Mouse (Mus musculus) heart, embryonic 13.5 days (tissue): ENCODE measurements at regions not wholly inside any gene's neighbourhood (a gene's known extent, or its start where the extent isn't known, plus 50 kb on each side); places are given as distances from the start of the nearest gene placed in this dataset.

Experiments
- ATAC-seq: fragments of 200-750 bp; cut with Nextera tagmentation; 2 replicates; pipeline ENCODE4 v1.8.0; 2017; ENCODE audit warnings: moderate TSS enrichment; ENCODE audit not compliant: insufficient number of reproducible peaks, low FRiP score, low TSS enrichment; ENCODE audit errors: extremely low read depth
- H3K27ac ChIP-seq: fragments of 300-500 bp; sonication (generic); replicated peaks from 2 replicates; pipeline ENCODE4 v1.5.1; 2015; ENCODE audit warnings: moderate library complexity, mild to moderate bottlenecking, inconsistent platforms
- H3K27me3 ChIP-seq: fragments of 300-500 bp; sonication (generic); replicated peaks from 2 replicates; pipeline ENCODE4 v1.6.1; 2015; ENCODE audit warnings: mild to moderate bottlenecking, inconsistent platforms
- H3K36me3 ChIP-seq: fragments of 300-500 bp; sonication (generic); 2 replicates; pipeline ENCODE4 v1.6.1; 2015; ENCODE audit warnings: mild to moderate bottlenecking, inconsistent platforms
- H3K4me1 ChIP-seq: fragments of 300-500 bp; sonication (generic); 2 replicates; pipeline ENCODE4 v1.6.1; 2015; ENCODE audit warnings: inconsistent platforms
- H3K4me2 ChIP-seq: fragments of 300-500 bp; sonication (generic); 2 replicates; pipeline ENCODE4 v1.6.1; 2015; ENCODE audit warnings: inconsistent platforms, mild to moderate bottlenecking, moderate library complexity
- H3K4me3 ChIP-seq: fragments of 300-500 bp; sonication (generic); 2 replicates; pipeline ENCODE4 v1.5.1; 2015; ENCODE audit warnings: moderate library complexity, mild to moderate bottlenecking, inconsistent platforms
- H3K9ac ChIP-seq: fragments of 300-500 bp; sonication (generic); 2 replicates; pipeline ENCODE4 v1.6.1; 2015; ENCODE audit warnings: inconsistent platforms, mild to moderate bottlenecking, moderate library complexity
- H3K9me3 ChIP-seq: fragments of 300-500 bp; sonication (generic); 2 replicates; pipeline ENCODE4 v1.6.1; 2016; ENCODE audit warnings: inconsistent platforms
- WGBS: fragments of 180-500 bp; shearing (Covaris S2); methylation state at CpG from one replicate; pipeline ENCODE4 v1.1.7; 2015; ENCODE audit warnings: mixed read lengths; 5-methylcytosine and 5-hydroxymethylcytosine counted together

GRCm38 (mm10) chr6:50031356-50031755, 78.7 kb upstream of the Mpp6 start:
- Histone ChIP-seq H3K36me3 (no peaks in the 10 kb centered on the region), H3K9me3 (no peaks in the 10 kb centered on the region), H3K4me1 (peaks cover 14% of the 10 kb centered on the region), H3K4me3 (no peak overlapping the region), H3K4me2 (no peak overlapping the region), H3K27me3 (peaks cover 11% of the 10 kb centered on the region; the same call in 1 of the 2 replicates), H3K27ac (no peak overlapping the region), H3K9ac (no peak overlapping the region)
- ATAC-seq = no peak
- WGBS = 72% methylated on average over 5 of the region's 5 CpGs

DNA sequence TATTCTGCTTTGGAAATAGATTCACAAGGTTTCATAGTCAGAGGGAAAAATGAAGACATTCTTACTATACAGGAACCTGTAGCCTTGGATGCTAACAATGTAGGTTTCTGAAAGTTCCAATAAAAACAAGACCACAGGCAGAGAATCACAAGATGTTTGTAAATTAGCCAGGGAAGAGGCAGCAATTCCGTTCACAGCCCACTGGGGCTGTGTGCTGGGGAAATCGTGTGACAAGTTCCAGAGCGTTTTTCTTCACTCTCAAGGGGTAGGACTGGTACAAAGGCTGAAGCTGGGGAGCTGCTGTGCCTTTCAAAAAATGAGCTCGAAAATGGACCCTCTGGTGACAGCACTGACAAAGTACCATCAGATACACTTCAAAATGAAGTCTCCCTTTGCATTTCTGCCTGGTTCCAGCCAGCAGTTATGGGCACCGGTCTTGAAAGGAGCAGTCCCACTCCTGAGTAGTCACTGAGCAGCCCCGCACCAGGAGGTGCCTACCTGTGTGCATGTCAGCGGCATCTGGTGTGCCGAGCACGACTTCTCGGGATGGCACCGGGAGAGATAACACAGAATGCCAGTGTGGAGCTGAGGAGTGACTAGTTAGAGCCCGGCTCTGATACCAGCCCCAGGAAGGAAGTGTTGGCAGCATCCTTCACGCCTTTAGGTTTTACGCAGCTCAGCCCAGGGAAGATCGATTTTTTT, 77.0 kb upstream of the Mpp6 start:
- Histone ChIP-seq H3K9me3 (no peaks in the 10 kb centered on the region), H3K27me3 (peaks cover 11% of the 10 kb centered on the region; the same call in 1 of the 2 replicates), H3K4me3 (peak overlapping the region; percentile 11), H3K9ac (peak overlapping the region; percentile 33), H3K4me1 (peaks cover 16% of the 10 kb centered on the region), H3K27ac (no peak overlapping the region), H3K36me3 (no peaks in the 10 kb centered on the region), H3K4me2 (peak overlapping the region; percentile 59)
- no peak for ATAC-seq
- 34% methylated on average over 15 of the region's 15 CpGs for WGBS

GRCm38 (mm10) chr6:50037614-50038013, 72.4 kb upstream of the Mpp6 start:
- H3K27ac ChIP-seq = no peak overlapping the region
- peaks cover 11% of the 10 kb centered on the region; the same call in 1 of the 2 replicates for H3K27me3 ChIP-seq
- no peak overlapping the region for H3K4me3 ChIP-seq
- no peaks in the 10 kb centered on the region for H3K36me3 ChIP-seq
- ATAC-seq = no peak
- H3K9ac ChIP-seq = no peak overlapping the region
- H3K9me3 ChIP-seq = no peaks in the 10 kb centered on the region
- peaks cover 12% of the 10 kb centered on the region for H3K4me1 ChIP-seq
- 67% methylated on average over 4 of the region's 4 CpGs for WGBS
- H3K4me2 ChIP-seq = no peak overlapping the region

DNA sequence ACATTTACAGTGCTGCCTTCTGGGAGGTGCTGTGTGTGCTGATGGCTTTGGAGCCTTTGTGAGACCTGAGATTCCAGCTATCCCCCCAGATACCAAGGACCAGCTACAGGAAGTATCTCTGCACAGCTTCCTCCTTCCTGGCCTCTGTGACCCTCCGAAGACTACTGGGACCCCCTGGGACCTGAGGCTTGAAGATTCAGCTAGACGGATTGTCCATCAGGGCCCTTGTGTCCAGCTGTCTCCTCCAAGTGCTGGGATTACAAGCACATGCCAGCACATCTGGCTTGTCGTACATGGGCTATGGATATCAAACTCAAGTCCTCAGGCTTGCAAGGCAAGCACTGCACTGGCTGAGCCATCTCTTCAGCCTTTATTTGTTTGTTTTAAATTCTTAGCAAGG, 71.7 kb upstream of the Mpp6 start:
- 63% methylated on average over 3 of the region's 3 CpGs for WGBS
- Histone ChIP-seq H3K9ac (no peak overlapping the region), H3K27ac (no peak overlapping the region), H3K27me3 (peaks cover 6% of the 10 kb centered on the region; the same call in 1 of the 2 replicates), H3K4me3 (no peak overlapping the region), H3K4me1 (peaks cover 7% of the 10 kb centered on the region), H3K36me3 (no peaks in the 10 kb centered on the region), H3K9me3 (no peaks in the 10 kb centered on the region), H3K4me2 (no peak overlapping the region)
- ATAC-seq = no peak

DNA sequence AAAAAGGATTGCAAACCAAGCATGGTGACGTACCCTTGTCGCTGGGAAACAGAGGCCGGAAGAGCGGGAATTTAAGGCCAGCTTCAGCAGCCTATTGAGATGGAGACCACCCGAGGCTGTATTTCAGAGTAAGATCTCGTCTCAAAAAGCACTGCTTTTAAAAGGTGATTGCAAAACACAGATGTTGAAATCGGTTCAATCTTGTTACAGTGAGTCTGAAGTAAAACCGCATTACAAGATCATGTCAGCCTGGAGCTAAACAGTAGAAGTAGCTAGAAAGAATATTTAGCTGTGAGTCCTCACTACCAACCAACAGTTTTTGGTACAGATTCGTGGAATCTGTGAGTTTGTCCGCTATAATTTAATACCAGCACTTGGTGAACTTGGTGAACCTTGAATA, 69.0 kb upstream of the Mpp6 start:
- Histone ChIP-seq H3K4me3 (no peak overlapping the region), H3K9ac (no peak overlapping the region), H3K27me3 (no peaks in the 10 kb centered on the region), H3K4me1 (peaks cover 3% of the 10 kb centered on the region; the same call in 1 of the 2 replicates), H3K36me3 (no peaks in the 10 kb centered on the region), H3K9me3 (no peaks in the 10 kb centered on the region), H3K4me2 (no peak overlapping the region), H3K27ac (no peak overlapping the region)
- 77% methylated on average over 10 of the region's 10 CpGs for WGBS
- ATAC-seq = no peak

- no peak overlapping the region for H3K9ac ChIP-seq
- peaks cover 3% of the 10 kb centered on the region; the same call in 1 of the 2 replicates for H3K4me1 ChIP-seq
- no peaks in the 10 kb centered on the region for H3K36me3 ChIP-seq
- 56% methylated on average over 3 of the region's 3 CpGs for WGBS
- no peak overlapping the region for H3K4me2 ChIP-seq
- no peaks in the 10 kb centered on the region for H3K27me3 ChIP-seq
- no peaks in the 10 kb centered on the region for H3K9me3 ChIP-seq
- no peak for ATAC-seq
- H3K27ac ChIP-seq = no peak overlapping the region
- H3K4me3 ChIP-seq = no peak overlapping the region
Observed at GRCm38 (mm10) chr6:50042127-50042526, 67.9 kb upstream of the Mpp6 start.

DNA sequence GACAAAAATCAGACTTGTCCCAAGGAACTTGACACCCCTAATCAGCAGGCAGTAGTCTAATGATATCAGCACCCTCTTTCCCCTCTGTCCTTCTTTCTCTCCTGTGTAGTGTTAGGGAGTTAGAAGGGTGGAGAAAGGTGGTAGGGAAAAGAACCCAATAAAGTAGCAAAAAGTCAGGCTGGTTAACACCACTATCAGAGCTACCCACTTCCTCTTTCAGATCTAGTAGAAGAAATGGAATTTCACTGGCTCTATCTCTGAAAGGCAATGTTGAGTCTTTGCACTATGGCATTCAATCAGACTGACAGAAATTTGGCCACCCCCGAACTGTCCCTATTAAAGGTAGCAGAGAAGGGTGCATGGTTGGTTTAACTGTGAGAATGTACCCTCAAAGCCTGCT, 65.9 kb upstream of the Mpp6 start:
- Histone ChIP-seq H3K9ac (no peak overlapping the region), H3K36me3 (no peaks in the 10 kb centered on the region), H3K4me2 (no peak overlapping the region), H3K27me3 (no peaks in the 10 kb centered on the region), H3K27ac (no peak overlapping the region), H3K9me3 (no peaks in the 10 kb centered on the region), H3K4me1 (no peaks in the 10 kb centered on the region), H3K4me3 (no peak overlapping the region)
- ATAC-seq = no peak
- WGBS = 60% methylated on average over 1 of the region's 1 CpGs

- no peak for ATAC-seq
Observed at GRCm38 (mm10) chr6:50046721-50047120, 63.3 kb upstream of the Mpp6 start.

DNA sequence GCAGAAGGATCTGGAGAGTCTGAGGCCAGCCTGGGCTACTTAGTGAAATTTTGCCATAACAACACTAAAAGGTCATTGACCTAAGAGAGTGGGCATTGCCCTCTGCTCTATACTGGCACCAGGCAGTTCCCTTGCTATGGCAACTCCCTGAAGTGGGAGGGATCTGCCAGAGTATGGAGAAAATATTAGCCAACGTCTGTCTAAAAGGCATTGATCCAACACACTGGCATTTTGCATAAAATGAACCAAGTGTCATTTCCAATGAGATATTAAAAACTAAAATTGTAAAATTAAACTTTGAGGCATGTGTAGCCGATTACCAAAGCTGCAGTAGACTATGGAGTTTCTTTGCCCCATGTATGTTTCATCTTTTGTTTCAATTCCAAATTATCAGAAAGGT, 57.6 kb upstream of the Mpp6 start:
- Histone ChIP-seq H3K4me2 (no peak overlapping the region), H3K27me3 (no peaks in the 10 kb centered on the region), H3K9ac (no peak overlapping the region), H3K9me3 (no peaks in the 10 kb centered on the region), H3K27ac (no peak overlapping the region), H3K4me1 (no peaks in the 10 kb centered on the region), H3K36me3 (no peaks in the 10 kb centered on the region), H3K4me3 (no peak overlapping the region)
- 64% methylated on average over 2 of the region's 2 CpGs for WGBS
- no peak for ATAC-seq

More at GRCm38 (mm10) chr6:50046721-50047120, 63.3 kb upstream of the Mpp6 start:
- 56% methylated on average over 5 of the region's 5 CpGs for WGBS
- Histone ChIP-seq H3K27ac (no peak overlapping the region), H3K9ac (no peak overlapping the region), H3K36me3 (no peaks in the 10 kb centered on the region), H3K4me2 (no peak overlapping the region), H3K4me1 (no peaks in the 10 kb centered on the region), H3K9me3 (no peaks in the 10 kb centered on the region), H3K4me3 (no peak overlapping the region), H3K27me3 (no peaks in the 10 kb centered on the region)

GRCm38 (mm10) chr6:50053086-50053485, 57.0 kb upstream of the Mpp6 start:
- Histone ChIP-seq H3K36me3 (no peaks in the 10 kb centered on the region), H3K27ac (no peak overlapping the region), H3K4me2 (no peak overlapping the region), H3K27me3 (no peaks in the 10 kb centered on the region), H3K4me1 (no peaks in the 10 kb centered on the region), H3K4me3 (no peak overlapping the region), H3K9me3 (no peaks in the 10 kb centered on the region), H3K9ac (no peak overlapping the region)
- WGBS = 50% methylated on average over 2 of the region's 2 CpGs
- no peak for ATAC-seq

DNA sequence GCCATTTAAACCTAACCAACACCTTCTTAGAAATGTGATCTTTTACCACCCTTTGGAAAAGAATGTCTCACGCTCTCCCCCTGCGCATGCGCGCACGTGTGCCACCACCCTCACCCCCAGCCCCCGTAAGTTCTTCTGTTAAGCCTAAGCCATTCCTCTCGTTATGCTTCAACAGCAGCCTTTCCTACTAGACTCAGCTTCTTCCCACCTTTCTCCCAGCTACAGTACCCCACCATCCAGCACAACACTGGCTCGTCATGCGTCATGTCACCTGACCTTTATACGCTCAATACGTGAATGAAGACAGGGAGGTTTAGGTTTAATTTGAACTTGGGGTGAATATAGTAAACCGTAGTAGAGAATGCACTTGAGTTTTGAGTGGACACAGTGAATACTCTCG, 55.8 kb upstream of the Mpp6 start:
- Histone ChIP-seq H3K4me2 (no peak overlapping the region), H3K9me3 (no peaks in the 10 kb centered on the region), H3K4me1 (no peaks in the 10 kb centered on the region), H3K36me3 (no peaks in the 10 kb centered on the region), H3K27ac (no peak overlapping the region), H3K9ac (no peak overlapping the region), H3K4me3 (no peak overlapping the region), H3K27me3 (no peaks in the 10 kb centered on the region)
- WGBS = 84% methylated on average over 13 of the region's 13 CpGs
- no peak for ATAC-seq

DNA sequence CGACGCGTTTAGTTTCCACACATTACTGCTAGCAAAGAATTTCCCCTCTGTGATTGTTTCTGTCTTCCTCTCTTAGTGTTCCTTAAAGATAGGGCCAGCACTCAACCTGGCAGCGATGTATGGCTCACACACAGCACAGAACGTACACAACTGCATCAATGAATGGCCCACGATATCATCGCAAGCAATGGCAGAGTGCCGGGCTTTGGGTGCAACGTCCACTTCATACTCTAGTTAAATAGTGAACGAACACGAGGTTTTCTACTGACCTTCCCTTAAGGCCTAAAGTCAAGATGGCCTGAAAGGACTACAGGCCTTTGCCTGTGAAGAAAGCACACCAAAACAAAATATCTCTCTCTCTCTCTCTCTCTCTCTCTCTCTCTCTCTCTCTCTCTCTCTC, 51.4 kb upstream of the Mpp6 start:
- H3K9ac ChIP-seq = no peak overlapping the region
- H3K27me3 ChIP-seq = no peaks in the 10 kb centered on the region
- H3K27ac ChIP-seq = no peak overlapping the region
- no peak overlapping the region for H3K4me2 ChIP-seq
- no peak for ATAC-seq
- no peaks in the 10 kb centered on the region for H3K9me3 ChIP-seq
- H3K36me3 ChIP-seq = no peaks in the 10 kb centered on the region
- H3K4me3 ChIP-seq = no peak overlapping the region
- H3K4me1 ChIP-seq = no peaks in the 10 kb centered on the region
- WGBS = 84% methylated on average over 11 of the region's 11 CpGs
